11 mouse cellular contexts compared by ENCODE assay signal in genomic region chr6:13632571-13632970, GRCm38 (mm10).
"Had no signal": no experiment of that assay in that cellular context is flagged by ENCODE, and none has a peak within 500 bp of the region (broad histone marks: within the 10 kb centered on the region; RNA-seq: fewer than 3 reads in every experiment).

No protein-coding gene starts in this region.

- H3K27ac ChIP-seq: liver, embryonic 15.5 days; midbrain, embryonic 10.5 days; neural tube, embryonic 12.5 days had no signal

- H3K36me3 ChIP-seq: liver, embryonic 15.5 days had no signal

- H3K9ac ChIP-seq: liver, embryonic 15.5 days; lung, embryonic 14.5 days; neural tube, embryonic 12.5 days had no signal

- H3K9me3 ChIP-seq: liver, embryonic 15.5 days; midbrain, embryonic 10.5 days; neural tube, embryonic 12.5 days had no signal

- H3K27me3 ChIP-seq: liver, embryonic 15.5 days; neural tube, embryonic 12.5 days had no signal

- DNase-seq: kidney, postnatal 25 days; lung, embryonic 14.5 days; lung, postnatal 10 days; lung, postnatal 4 days; midbrain, embryonic 14.5 days; thymus, adult 2 months; thymus, postnatal 36 days had no signal

- H3K4me2 ChIP-seq: liver, embryonic 11.5 days; liver, embryonic 15.5 days; lung, embryonic 14.5 days; neural tube, embryonic 12.5 days had no signal

- H3K4me1 ChIP-seq: liver, embryonic 15.5 days; midbrain, embryonic 10.5 days; neural tube, embryonic 12.5 days had no signal

- H3K4me3 ChIP-seq: liver, embryonic 15.5 days; midbrain, embryonic 10.5 days; neural tube, embryonic 12.5 days had no signal
